Mouse (Mus musculus): ENCODE measurements around the gene St3gal3.

The St3gal3 gene

GRCm38 (mm10) chr4:118049606-118050302, 85.0 kb downstream of the St3gal3 start:
- peak in 1 of 2 experiments; percentile 42 for DNase-seq

DNA sequence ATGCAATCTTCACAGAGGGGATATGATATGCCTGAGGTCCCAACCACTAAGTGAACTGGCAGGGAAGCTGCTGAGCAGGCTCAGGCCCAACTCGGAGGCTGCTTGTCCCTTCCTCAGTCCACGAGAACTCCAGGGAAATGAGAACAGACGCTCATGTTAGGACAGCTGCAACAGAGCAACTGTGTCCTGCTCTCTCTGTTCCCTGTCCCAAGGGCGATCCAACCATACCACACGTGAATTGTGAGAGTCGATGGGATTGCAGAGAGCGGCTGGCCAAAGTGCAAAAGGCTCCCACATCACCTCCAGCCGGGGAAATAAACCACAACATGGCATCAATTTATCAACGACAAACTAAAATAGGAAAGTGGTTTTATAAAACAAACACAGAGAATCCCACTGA, 90.2 kb downstream of the St3gal3 start:
- DNase-seq, result peak in 1 of 2 experiments; percentile 35

GRCm38 (mm10) chr4:118043331-118044002, 91.2 kb downstream of the St3gal3 start:
- DNase-seq, result no peak

DNA sequence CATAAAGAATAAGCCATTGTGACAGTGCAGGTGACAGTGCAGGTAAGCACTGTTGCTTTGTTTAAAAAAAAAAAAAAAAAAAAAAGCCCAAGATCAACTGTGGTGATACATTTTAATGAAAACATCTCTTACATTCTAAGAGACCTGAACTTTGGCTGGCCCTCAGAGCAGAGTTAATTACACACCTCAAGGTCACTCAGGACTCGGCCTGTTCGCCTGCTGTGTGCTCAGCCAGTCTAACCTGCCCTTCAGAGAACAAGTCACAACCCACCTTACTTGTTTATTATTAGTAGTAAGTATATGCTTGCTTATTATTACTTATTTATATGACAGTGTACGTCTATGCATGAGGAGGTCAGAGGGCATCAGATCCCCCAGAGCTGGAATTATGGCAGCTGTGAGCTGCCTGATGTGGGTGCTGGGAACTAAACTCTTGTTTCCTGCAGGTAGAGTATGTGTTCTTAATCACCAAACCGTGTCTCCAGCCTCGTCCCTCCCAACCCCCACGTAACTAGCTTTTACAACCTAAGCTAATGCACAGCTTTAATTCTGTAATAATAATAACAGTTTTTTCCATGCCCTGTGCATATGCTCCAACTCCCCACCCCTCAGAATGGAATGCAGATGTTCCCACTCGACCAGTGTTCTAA, 91.9 kb downstream of the St3gal3 start:
- peak in 1 of 2 experiments; percentile 39 for DNase-seq

- no peak for DNase-seq
Observed at GRCm38 (mm10) chr4:118041145-118041544, 93.6 kb downstream of the St3gal3 start.

DNA sequence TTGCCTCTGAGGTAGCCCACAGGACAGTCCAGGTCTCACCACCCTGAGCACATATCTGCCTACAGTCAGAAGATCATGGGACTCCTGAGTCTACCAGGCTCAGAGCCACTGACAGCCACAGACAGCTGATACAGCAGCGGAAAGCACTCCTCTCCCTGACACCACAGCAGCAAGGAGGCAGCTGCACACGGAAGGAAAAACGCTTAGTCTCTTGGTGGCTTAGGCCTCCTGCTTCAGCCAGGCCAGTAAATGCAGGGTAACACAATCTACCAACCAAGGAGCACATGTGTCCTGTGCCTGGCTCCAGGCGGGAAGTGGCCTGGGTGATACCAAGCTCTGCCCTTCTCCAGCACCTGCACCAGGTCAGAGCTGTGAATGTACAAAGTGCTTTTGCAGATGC, 94.1 kb downstream of the St3gal3 start:
- DNase-seq, result no peak

- no peak for DNase-seq
Observed at GRCm38 (mm10) chr4:118039964-118040363, 94.8 kb downstream of the St3gal3 start.

GRCm38 (mm10) chr4:118038023-118038422, 96.7 kb downstream of the St3gal3 start:
- no peak for DNase-seq

DNA sequence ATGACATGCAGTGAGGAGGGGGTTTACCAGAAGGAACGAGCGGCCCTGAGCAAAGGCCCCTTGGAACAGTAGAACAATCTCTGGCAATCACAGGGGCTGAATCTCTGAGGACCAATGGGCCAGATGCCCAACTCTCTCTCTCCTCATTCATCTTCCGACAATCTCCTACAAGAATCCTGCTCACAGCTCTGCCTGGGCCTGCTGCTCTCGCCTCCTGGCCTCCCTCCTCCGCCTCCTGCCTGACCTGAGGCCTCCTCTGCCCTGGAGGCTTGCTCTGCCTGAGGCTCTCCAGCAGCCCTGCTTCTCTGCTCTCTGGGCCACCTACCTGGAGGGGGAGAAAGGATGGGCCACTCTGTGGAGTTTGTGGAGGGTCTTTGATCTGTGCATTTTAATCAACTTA, 97.3 kb downstream of the St3gal3 start:
- DNase-seq, result no peak

GRCm38 (mm10) chr4:118036531-118036930, 98.2 kb downstream of the St3gal3 start:
- DNase-seq, result no peak

- no peak for DNase-seq
Observed at GRCm38 (mm10) chr4:118035090-118035489, 99.6 kb downstream of the St3gal3 start.

DNA sequence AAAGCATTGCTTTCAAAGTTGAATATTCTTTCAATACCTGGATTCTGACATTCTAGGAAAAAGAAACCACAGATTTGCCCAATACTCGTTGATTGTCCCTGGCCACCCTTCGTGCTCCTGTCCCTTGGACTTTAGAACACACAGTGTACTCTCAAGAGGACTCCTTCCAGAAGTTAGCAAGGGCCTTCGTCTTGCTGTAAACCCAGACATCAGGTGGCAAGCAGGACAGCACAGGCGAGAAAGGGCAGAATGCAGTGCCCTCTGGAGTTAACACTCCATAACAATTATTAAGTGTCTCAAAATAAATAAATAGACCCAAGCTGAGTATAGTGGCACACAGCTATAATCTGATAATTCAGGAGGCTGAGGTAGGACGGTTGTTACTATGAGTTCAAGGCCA, 101.7 kb downstream of the St3gal3 start:
- no peak for DNase-seq

DNA sequence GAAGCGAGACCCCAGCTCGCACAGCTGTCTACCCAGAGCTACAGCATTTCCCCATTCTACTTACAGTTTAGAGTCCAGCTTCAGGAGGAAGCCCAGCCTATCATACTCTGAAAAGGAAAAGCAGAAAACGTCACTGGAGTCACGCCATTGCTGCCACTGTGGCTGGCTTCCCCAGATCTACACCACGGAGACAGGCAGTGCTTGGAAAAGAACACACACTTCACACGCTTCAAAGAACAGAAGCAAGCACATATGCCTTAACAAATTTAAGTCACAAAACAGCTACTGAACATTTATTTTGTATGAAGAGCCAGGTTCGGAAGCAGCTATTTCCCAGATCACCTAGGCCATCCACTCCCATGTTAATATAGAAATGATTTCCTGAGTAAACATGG, 102.9 kb downstream of the St3gal3 start:
- no peak for DNase-seq

DNA sequence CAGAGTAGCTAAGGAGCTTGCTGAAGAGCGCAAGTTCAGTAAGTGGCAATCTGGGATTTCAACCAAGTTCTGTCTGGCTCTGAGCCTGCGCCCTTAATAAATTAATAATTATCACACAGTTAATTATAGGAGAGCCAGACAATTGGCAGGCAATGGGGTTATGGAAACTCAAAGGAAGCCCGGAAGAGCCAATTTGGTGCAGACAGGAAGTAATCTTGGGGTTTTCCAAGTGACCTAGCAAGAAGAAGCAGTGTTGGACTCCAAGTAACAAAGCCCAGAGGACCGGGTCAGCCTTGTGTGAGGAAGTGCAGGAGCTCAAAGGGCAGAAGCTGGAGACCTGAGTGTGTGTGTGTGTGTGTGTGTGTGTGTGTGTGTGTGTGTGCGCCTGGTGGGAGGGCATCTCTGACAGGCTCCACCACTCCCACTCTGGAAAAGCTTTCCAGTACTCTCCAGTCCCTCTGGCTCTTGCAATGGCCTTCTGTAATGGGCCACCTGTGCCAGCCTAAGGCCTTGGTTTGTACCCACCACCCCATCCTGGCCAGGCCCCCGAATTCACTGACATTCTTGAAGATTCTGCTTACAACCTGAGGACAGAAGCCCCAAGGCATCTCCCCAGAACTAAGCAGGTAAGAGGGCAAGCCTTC, 103.5 kb downstream of the St3gal3 start:
- peak; percentile 59 to 69 for DNase-seq

GRCm38 (mm10) chr4:118030330-118030729, 104.4 kb downstream of the St3gal3 start:
- DNase-seq, result no peak

DNA sequence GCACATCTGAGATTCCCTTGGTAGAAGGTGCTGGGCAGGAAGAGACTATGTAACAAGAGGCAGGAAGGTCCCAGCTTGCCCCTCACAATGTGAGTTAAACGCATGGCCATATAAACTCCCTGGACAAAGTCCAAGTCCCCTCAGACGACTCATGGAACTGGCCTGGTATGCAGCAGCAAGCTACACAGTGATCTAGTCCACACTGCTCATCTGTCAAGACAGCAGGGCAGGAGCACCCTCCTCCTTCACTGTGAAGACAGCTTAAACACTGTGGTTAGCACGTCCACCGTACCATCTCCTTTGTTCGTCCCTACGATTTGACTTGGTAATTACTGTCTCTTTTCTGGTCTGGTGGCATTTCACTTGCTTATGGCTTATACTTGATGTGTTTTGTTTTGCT, 104.8 kb downstream of the St3gal3 start:
- DNase-seq, result peak in 1 of 2 experiments; percentile 35

- no peak for DNase-seq
Observed at GRCm38 (mm10) chr4:118028994-118029393, 105.7 kb downstream of the St3gal3 start.

GRCm38 (mm10) chr4:118025931-118026330, 108.8 kb downstream of the St3gal3 start:
- peak in 1 of 2 experiments; percentile 47 for DNase-seq

DNA sequence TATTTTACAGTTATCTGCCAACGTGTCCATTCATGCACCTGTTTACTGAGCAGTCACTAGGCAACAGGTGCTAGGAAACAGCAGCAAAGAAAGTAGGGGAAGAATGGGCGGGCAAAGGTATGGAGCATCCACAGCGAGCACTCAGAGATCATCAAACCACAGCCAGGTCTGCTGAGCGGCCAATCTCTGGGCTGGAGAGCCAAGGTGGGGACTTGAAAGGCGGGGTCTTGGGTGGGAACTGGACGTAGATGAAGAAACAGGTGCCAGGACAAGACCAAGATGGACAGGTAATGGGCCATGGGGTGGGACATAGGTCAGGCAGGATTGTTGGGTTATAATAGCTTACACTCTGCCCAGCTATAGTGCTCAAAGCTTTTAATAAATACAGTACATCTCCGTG, 109.3 kb downstream of the St3gal3 start:
- no peak for DNase-seq

GRCm38 (mm10) chr4:118022811-118023210, 111.9 kb downstream of the St3gal3 start:
- no peak for DNase-seq

DNA sequence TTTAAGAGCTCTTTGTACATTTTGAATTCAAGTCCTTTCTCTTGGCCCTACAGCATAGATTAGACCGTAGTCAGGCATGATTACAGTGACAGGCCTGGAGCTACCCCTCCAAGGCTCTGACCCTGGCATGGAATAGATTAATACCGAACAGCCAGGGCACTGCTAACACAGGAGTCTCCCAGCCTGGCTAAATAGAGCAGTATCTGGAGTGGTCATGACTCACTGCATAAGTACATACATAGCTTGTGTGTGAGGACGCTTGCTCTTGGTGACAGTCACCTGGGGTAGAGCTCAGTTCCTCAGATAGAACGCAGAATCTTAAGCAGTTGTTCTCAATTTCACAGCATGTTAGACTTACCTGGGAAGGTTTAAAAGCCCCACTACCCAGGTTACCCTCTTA, 112.3 kb downstream of the St3gal3 start:
- no peak for DNase-seq

DNA sequence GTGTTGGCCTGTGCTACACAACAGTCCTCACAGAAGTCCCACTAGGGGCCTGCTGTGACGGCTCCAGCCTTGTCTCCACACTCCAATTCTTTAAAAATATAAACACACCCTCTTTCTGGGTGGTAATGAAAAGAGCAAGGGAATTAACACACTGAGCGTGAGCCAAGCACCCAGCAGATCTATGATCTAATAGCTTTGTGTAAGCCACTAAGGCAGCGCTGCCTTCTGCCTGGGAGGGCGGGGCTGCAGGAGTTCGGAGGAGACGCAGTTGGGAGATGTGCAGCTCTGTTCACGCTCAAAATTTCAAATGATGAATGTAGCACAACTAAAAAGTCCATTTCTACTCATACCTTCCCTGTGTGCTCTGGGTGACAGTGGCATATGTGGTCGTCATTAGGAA, 115.1 kb downstream of the St3gal3 start:
- no peak for DNase-seq

- DNase-seq, result peak in 1 of 2 experiments; percentile 39
Observed at GRCm38 (mm10) chr4:118019218-118019617, 115.5 kb downstream of the St3gal3 start.
